Mouse (Mus musculus) heart, postnatal 0 days (tissue): ENCODE measurements around the gene Gnb3.

ENCODE experiments used
- CTCF ChIP-seq: IDR thresholded peaks from 2 replicates; pipeline ENCODE4 v1.5.1; 2016; ENCODE audit warnings: antibody characterized with exemption, control low read depth, low read depth
- EP300 ChIP-seq: IDR thresholded peaks from 2 replicates; pipeline ENCODE4 v1.6.1; 2016; ENCODE audit warnings: antibody characterized with exemption, low read depth

DNA sequence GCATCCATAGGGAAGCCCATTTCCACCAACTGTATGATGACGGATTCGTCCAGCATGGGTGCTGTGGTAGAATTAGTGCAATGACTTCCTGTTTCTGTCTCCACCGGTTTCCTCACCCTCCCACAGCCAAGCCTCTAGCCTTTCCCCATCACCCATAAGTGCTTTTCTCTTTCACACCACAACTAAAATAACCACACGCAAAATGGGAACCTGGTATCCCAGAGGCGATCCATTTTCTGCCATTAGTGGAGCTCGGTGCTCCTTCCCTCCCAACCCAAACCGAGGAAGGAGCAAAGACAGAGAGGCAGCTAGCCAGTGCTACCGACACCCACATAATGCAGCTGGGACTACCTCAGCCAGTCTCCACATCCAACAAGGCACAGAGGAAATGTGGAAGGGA, 22.1 kb downstream of the Gnb3 start:
- no peak for TF ChIP-seq CTCF
- TF ChIP-seq EP300, result no peak
